Mouse (Mus musculus): ENCODE measurements at regions not wholly inside any gene's neighbourhood (a gene's known extent, or its start where the extent isn't known, plus 50 kb on each side); places are given as distances from the start of the nearest gene placed in this dataset.
A peak's percentile ranks its signal among the peaks of the same experiment; 100 is the strongest.

GRCm38 (mm10) chr1:184447911-184448310, 284.5 kb downstream of the Hlx start:
- no peak for TF ChIP-seq POLR2A (IDR thresholded peaks at IDR 0.05; ENCODE audit: insufficient read depth, low read length)
- no peak for TF ChIP-seq EP300 (IDR thresholded peaks at IDR 0.05; ENCODE audit: insufficient read depth, low read depth, low read length)
- TF ChIP-seq CTCF (IDR thresholded peaks at IDR 0.05; ENCODE audit: low read depth, low read length), result peak; percentile 50

Measured in ES-Bruce4 (cell line).